Mouse (Mus musculus) CH12.LX (cell line): ENCODE results near the gene 1700020N01Rik. TPM values are rescaled to one million over a fixed set of nuclear protein-coding genes. Genes with fewer than 3 reads are reported as not detected.

Experiments
- DNase-seq: peaks from one replicate; pipeline ENCODE4 v3.0.0-alpha.2; 2013; ENCODE audit errors: extremely low read depth
- H3K27ac ChIP-seq: 2 replicates; pipeline ENCODE4 v1.5.1; 2012; ENCODE audit warnings: low read depth, mild to moderate bottlenecking, control low read depth, moderate library complexity; ENCODE audit not compliant: insufficient read depth
- H3K27me3 ChIP-seq: replicated peaks from 2 replicates; pipeline ENCODE3; 2012; ENCODE audit warnings: inconsistent platforms
- H3K36me3 ChIP-seq, 2 experiments: replicated peaks in 1 of 2; 2 replicates each; pipeline versions ENCODE3 to v1.6.1; 2012; ENCODE audit warnings: inconsistent platforms in 1 of 2, low read length in 1 of 2, mild to moderate bottlenecking in 1 of 2, mixed read lengths in 1 of 2, moderate library complexity in 1 of 2; ENCODE audit not compliant: control insufficient read depth in 1 of 2, insufficient read depth in 1 of 2
- H3K4me1 ChIP-seq, 2 experiments: 2 replicates each; pipeline ENCODE4 v1.6.1; 2012; ENCODE audit warnings: inconsistent platforms in 1 of 2, moderate library complexity in 1 of 2; ENCODE audit not compliant: insufficient read depth in 2 of 2, control insufficient read depth in 1 of 2
- H3K4me2 ChIP-seq: 2 replicates; pipeline ENCODE4 v1.6.1; 2012; ENCODE audit warnings: low read depth, mild to moderate bottlenecking, control low read depth; ENCODE audit not compliant: poor library complexity, insufficient read depth, severe bottlenecking
- H3K4me3 ChIP-seq, 3 experiments: fragments of 150-350 bp in 1 of 3; sonication (generic) in 1 of 3; replicated peaks in 1 of 3; 2 replicates each; pipeline versions ENCODE3 to v1.5.1; 2011 to 2012; ENCODE audit warnings: low read depth in 2 of 3, low read length in 2 of 3, mild to moderate bottlenecking in 2 of 3, moderate library complexity in 2 of 3, control low read depth in 1 of 3, improper control_type of control experiment in 1 of 3, inconsistent platforms in 1 of 3, mixed read lengths in 1 of 3; ENCODE audit not compliant: poor library complexity in 1 of 3
- H3K79me2 ChIP-seq: replicated peaks from 2 replicates; pipeline ENCODE4 v1.6.1; 2012; ENCODE audit warnings: mild to moderate bottlenecking, moderate library complexity; ENCODE audit not compliant: control insufficient read depth, poor library complexity, insufficient read depth, severe bottlenecking; ENCODE audit errors: extremely low read depth
- H3K9ac ChIP-seq: 2 replicates; pipeline ENCODE4 v1.6.1; 2012; ENCODE audit warnings: low read depth, mild to moderate bottlenecking, control low read depth, moderate library complexity; ENCODE audit not compliant: insufficient read depth
- H3K9me3 ChIP-seq: replicated peaks from 2 replicates; pipeline ENCODE3; 2012; ENCODE audit warnings: low read length, inconsistent platforms, mixed read lengths
- BHLHE40 ChIP-seq: IDR thresholded peaks from 2 replicates; pipeline ENCODE4 v1.6.1; 2011; ENCODE audit warnings: mild to moderate bottlenecking, low read depth, low read length, improper control_type of control experiment
- CHD1 ChIP-seq: IDR thresholded peaks from 2 replicates; pipeline ENCODE4 v1.6.1; 2012; ENCODE audit warnings: low read depth, low read length, improper control_type of control experiment, inconsistent platforms
- CHD2 ChIP-seq: IDR thresholded peaks from 2 replicates; pipeline ENCODE4 v1.6.1; 2011; ENCODE audit warnings: low read length, improper control_type of control experiment
- CTCF ChIP-seq, 2 experiments: IDR thresholded peaks in 1 of 2; conservative IDR thresholded peaks in 1 of 2; 2 replicates each; pipeline ENCODE4 v1.5.1; 2011 to 2012; ENCODE audit warnings: low read depth in 2 of 2, low read length in 2 of 2, improper control_type of control experiment in 1 of 2, inconsistent platforms in 1 of 2, mild to moderate bottlenecking in 1 of 2, moderate library complexity in 1 of 2
- E2F4 ChIP-seq: IDR thresholded peaks from 2 replicates; pipeline ENCODE4 v1.6.1; 2011; ENCODE audit warnings: low read depth, low read length, improper control_type of control experiment; ENCODE audit not compliant: insufficient replicate concordance
- ELF1 ChIP-seq: IDR thresholded peaks from 2 replicates; pipeline ENCODE4 v1.6.1; 2014; ENCODE audit warnings: low read depth, mild to moderate bottlenecking, inconsistent platforms, low read length, improper control_type of control experiment
- EP300 ChIP-seq: IDR thresholded peaks from 2 replicates; pipeline ENCODE4 v1.6.1; 2011; ENCODE audit warnings: low read length, improper control_type of control experiment
- ETS1 ChIP-seq: conservative IDR thresholded peaks from 2 replicates; pipeline ENCODE4 v1.6.1; 2012; ENCODE audit warnings: low read depth, mild to moderate bottlenecking, inconsistent platforms, low read length, improper control_type of control experiment, moderate library complexity
- GABPA ChIP-seq: IDR thresholded peaks from 2 replicates; pipeline ENCODE4 v1.6.1; 2012; ENCODE audit warnings: low read depth, low read length, improper control_type of control experiment, inconsistent platforms; ENCODE audit not compliant: insufficient replicate concordance
- HCFC1 ChIP-seq: IDR thresholded peaks from 2 replicates; pipeline ENCODE4 v1.6.1; 2012; ENCODE audit warnings: low read depth, mild to moderate bottlenecking, inconsistent platforms, low read length, improper control_type of control experiment
- IRF4 ChIP-seq: IDR thresholded peaks from 2 replicates; pipeline ENCODE4 v1.6.1; 2014; ENCODE audit warnings: low read depth, mild to moderate bottlenecking, inconsistent platforms, low read length, improper control_type of control experiment
- JUN ChIP-seq: IDR thresholded peaks from 2 replicates; pipeline ENCODE4 v1.6.1; 2011; ENCODE audit warnings: low read depth, mild to moderate bottlenecking, low read length, improper control_type of control experiment, moderate library complexity; ENCODE audit not compliant: insufficient read depth
- JUND ChIP-seq: conservative IDR thresholded peaks from 2 replicates; pipeline ENCODE4 v1.6.1; 2011; ENCODE audit warnings: low read depth, low read length, improper control_type of control experiment
- KAT2A ChIP-seq: IDR thresholded peaks from 2 replicates; pipeline ENCODE4 v1.6.1; 2012; ENCODE audit warnings: low read length, improper control_type of control experiment, inconsistent platforms; ENCODE audit not compliant: insufficient replicate concordance
- MAFK ChIP-seq: IDR thresholded peaks from 2 replicates; pipeline ENCODE4 v1.6.1; 2011; ENCODE audit warnings: low read length, improper control_type of control experiment; ENCODE audit not compliant: insufficient replicate concordance
- MAX ChIP-seq: IDR thresholded peaks from 2 replicates; pipeline ENCODE4 v1.6.1; 2011; ENCODE audit warnings: low read length, improper control_type of control experiment
- MAZ ChIP-seq: IDR thresholded peaks from 2 replicates; pipeline ENCODE4 v1.6.1; 2012; ENCODE audit warnings: low read depth, mild to moderate bottlenecking, inconsistent platforms, low read length, improper control_type of control experiment, moderate library complexity
- MEF2A ChIP-seq: IDR thresholded peaks from 2 replicates; pipeline ENCODE4 v1.6.1; 2014; ENCODE audit warnings: low read depth, mild to moderate bottlenecking, inconsistent platforms, low read length, improper control_type of control experiment, borderline replicate concordance
- MXI1 ChIP-seq: IDR thresholded peaks from 2 replicates; pipeline ENCODE4 v1.6.1; 2011; ENCODE audit warnings: mild to moderate bottlenecking, low read depth, low read length, improper control_type of control experiment
- MYC ChIP-seq: IDR thresholded peaks from 2 replicates; pipeline ENCODE4 v1.6.1; 2011; ENCODE audit warnings: low read depth, mild to moderate bottlenecking, improper control_type of control experiment, low read length
- NELFE ChIP-seq: IDR thresholded peaks from 2 replicates; pipeline ENCODE4 v1.6.1; 2011; ENCODE audit warnings: low read depth, low read length, improper control_type of control experiment
- NRF1 ChIP-seq: IDR thresholded peaks from 2 replicates; pipeline ENCODE4 v1.6.1; 2014; ENCODE audit warnings: low read depth, mild to moderate bottlenecking, inconsistent platforms, low read length, improper control_type of control experiment, moderate library complexity
- PAX5 ChIP-seq: IDR thresholded peaks from 2 replicates; pipeline ENCODE4 v1.6.1; 2012; ENCODE audit warnings: low read length, inconsistent platforms, mixed read lengths
- POLR2A ChIP-seq: IDR thresholded peaks from 2 replicates; pipeline ENCODE4 v1.6.1; 2011; ENCODE audit warnings: low read depth, mild to moderate bottlenecking, improper control_type of control experiment, low read length
- POLR2AphosphoS2 ChIP-seq: IDR thresholded peaks from 2 replicates; pipeline ENCODE4 v1.6.1; 2011; ENCODE audit warnings: low read depth, low read length, improper control_type of control experiment
- RAD21 ChIP-seq: IDR thresholded peaks from 2 replicates; pipeline ENCODE4 v1.6.1; 2011; ENCODE audit warnings: low read depth, mild to moderate bottlenecking, low read length, improper control_type of control experiment, moderate library complexity
- RCOR1 ChIP-seq: conservative IDR thresholded peaks from 2 replicates; pipeline ENCODE4 v1.6.1; 2012; ENCODE audit warnings: low read depth, mild to moderate bottlenecking, inconsistent platforms, low read length, improper control_type of control experiment
- SIN3A ChIP-seq: IDR thresholded peaks from 2 replicates; pipeline ENCODE4 v1.6.1; 2012; ENCODE audit warnings: low read length, improper control_type of control experiment, inconsistent platforms
- SMC3 ChIP-seq: IDR thresholded peaks from 2 replicates; pipeline ENCODE4 v1.6.1; 2011; ENCODE audit warnings: low read depth, low read length, improper control_type of control experiment
- TBP ChIP-seq: conservative IDR thresholded peaks from 2 replicates; pipeline ENCODE4 v1.6.1; 2011; ENCODE audit warnings: low read depth, low read length, improper control_type of control experiment
- TCF12 ChIP-seq: IDR thresholded peaks from 2 replicates; pipeline ENCODE4 v1.6.1; 2014; ENCODE audit warnings: low read depth, mild to moderate bottlenecking, inconsistent platforms, low read length, improper control_type of control experiment
- UBTF ChIP-seq: IDR thresholded peaks from 2 replicates; pipeline ENCODE4 v1.6.1; 2012; ENCODE audit warnings: low read depth, mild to moderate bottlenecking, inconsistent platforms, low read length, improper control_type of control experiment, moderate library complexity
- USF1 ChIP-seq: IDR thresholded peaks from 2 replicates; pipeline ENCODE4 v1.6.1; 2014; ENCODE audit warnings: low read depth, mild to moderate bottlenecking, inconsistent platforms, low read length, improper control_type of control experiment
- USF2 ChIP-seq: conservative IDR thresholded peaks from 2 replicates; pipeline ENCODE4 v1.6.1; 2011; ENCODE audit warnings: low read depth, low read length, improper control_type of control experiment
- ZC3H11A ChIP-seq: IDR thresholded peaks from 2 replicates; pipeline ENCODE4 v1.6.1; 2012; ENCODE audit warnings: low read depth, mild to moderate bottlenecking, inconsistent platforms, low read length, improper control_type of control experiment
- ZKSCAN1 ChIP-seq: IDR thresholded peaks from 2 replicates; pipeline ENCODE4 v1.6.1; 2012; ENCODE audit warnings: low read depth, inconsistent platforms, low read length, improper control_type of control experiment, borderline replicate concordance
- ZMIZ1 ChIP-seq: IDR thresholded peaks from 2 replicates; pipeline ENCODE4 v1.6.1; 2012; ENCODE audit warnings: low read depth, mild to moderate bottlenecking, inconsistent platforms, low read length, improper control_type of control experiment
- ZNF384 ChIP-seq: IDR thresholded peaks from 2 replicates; pipeline ENCODE4 v1.6.1; 2012; ENCODE audit warnings: low read depth, low read length, improper control_type of control experiment, inconsistent platforms
- dilution Hi-C: fragments of 300-500 bp; cut with MboI; formaldehyde crosslinking; loops from 2 replicates; pipeline ENCODE4 v1.14.3; 2020; ENCODE audit warnings: low sequenced_read_pairs; ENCODE audit not compliant: extremely low pct_unique_long_range_greater_than_20kb, extremely low pct_ligation_motif_present
- in situ Hi-C: fragments of 300-500 bp; cut with MboI; formaldehyde crosslinking; loops from 3 replicates; pipeline ENCODE4 v1.14.3; 2019; ENCODE audit warnings: low sequenced_read_pairs, low pct_ligation_motif_present, low pct_unique_long_range_greater_than_20kb, mixed read lengths
- polyA plus RNA-seq: library from polyadenylated mRNA; unstranded; fragments of >175 nt; gene quantifications from 2 replicates; pipeline ENCODE4 v1.2.1, GENCODE M21; 2012; ENCODE audit warnings: low read depth; ENCODE audit not compliant: insufficient read length
- total RNA-seq, 2 experiments: library from RNA; depleted of rRNA; stranded (reverse); fragments of 300-350 nt in 1 of 2; fragments of >200 nt in 1 of 2; gene quantifications; 2 replicates each; pipeline ENCODE4 v1.2.3; 2012 to 2014

The 1700020N01Rik gene
- total and polyA plus RNA-seq, 3 experiments: not detected

GRCm38 (mm10) chr10:21618745-21619508, 26.0 kb downstream of the 1700020N01Rik start:
- DNase-seq: peak; percentile 69
- H3K4me2 ChIP-seq: peak overlapping the region; percentile 72; the same call in 1 of the 2 replicates
- dilution Hi-C loops: no loop called here

GRCm38 (mm10) chr10:21622065-21622464, 29.1 kb downstream of the 1700020N01Rik start:
- H3K4me2 ChIP-seq: no peak overlapping the region
- H3K9me3 ChIP-seq: no peaks in the 10 kb centered on the region

More at GRCm38 (mm10) chr10:21618745-21619508, 26.0 kb downstream of the 1700020N01Rik start:
- in situ Hi-C loops: loop anchor here (25.0 kb wide), 2 partner anchors 232 to 368 kb away; partner anchors contain the start of gene Aldh8a1
- Histone ChIP-seq H3K4me3 (peak overlapping the region; percentile 20 to 32 (median 26)), H3K36me3 (no peaks in the 10 kb centered on the region), H3K9ac (peak overlapping the region; percentile 32; the same call in 1 of the 2 replicates), H3K27ac (no peak overlapping the region), H3K27me3 (no peaks in the 10 kb centered on the region), H3K4me1 (peaks cover 0 to 18% of the 10 kb centered on the region in 2 experiments; a peak in 2 of 4 replicates), H3K79me2 (no peaks in the 10 kb centered on the region), H3K9me3 (no peaks in the 10 kb centered on the region)
- TF ChIP-seq SIN3A: no peak
- no peak for TF ChIP-seq RCOR1
- no peak for TF ChIP-seq USF2
- no peak for TF ChIP-seq RAD21
- TF ChIP-seq ZMIZ1: no peak
- TF ChIP-seq CTCF (conservative IDR thresholded peaks at IDR 0.05 in 1 of 2, IDR thresholded peaks at IDR 0.05 in 1 of 2; ENCODE audit: low read depth in 2 of 2, low read length in 2 of 2): no peak
- TF ChIP-seq ZC3H11A: no peak
- TF ChIP-seq KAT2A: no peak
- TF ChIP-seq IRF4: peak; percentile 57
- TF ChIP-seq CHD1: no peak
- 0 out of 2 replicates have a peak, but pooled peaks have one; percentile 14 for TF ChIP-seq TBP
- no peak for TF ChIP-seq MYC
- no peak for TF ChIP-seq TCF12
- TF ChIP-seq MAFK: no peak
- TF ChIP-seq SMC3: no peak
- no peak for TF ChIP-seq MAX
- TF ChIP-seq ZKSCAN1: no peak
- no peak for TF ChIP-seq MXI1
- TF ChIP-seq CHD2: no peak
- TF ChIP-seq JUND: peak; percentile 40; the same call in 1 of the 2 replicates
- no peak; the same call in 1 of the 2 replicates for TF ChIP-seq ETS1
- TF ChIP-seq MAZ: no peak
- peak; percentile 35; the same call in 1 of the 2 replicates for TF ChIP-seq EP300
- TF ChIP-seq ZNF384: no peak
- no peak for TF ChIP-seq POLR2AphosphoS2
- TF ChIP-seq ELF1: no peak
- TF ChIP-seq NRF1: peak; percentile 77
- TF ChIP-seq UBTF: no peak
- no peak for TF ChIP-seq E2F4
- TF ChIP-seq JUN: no peak
- no peak for TF ChIP-seq PAX5
- no peak for TF ChIP-seq POLR2A
- TF ChIP-seq BHLHE40: no peak
- TF ChIP-seq USF1: no peak
- TF ChIP-seq NELFE: no peak
- peak; percentile 31; the same call in 1 of the 2 replicates for TF ChIP-seq MEF2A
- peak; percentile 24; the same call in 1 of the 2 replicates for TF ChIP-seq HCFC1
- no peak for TF ChIP-seq GABPA

More at GRCm38 (mm10) chr10:21622065-21622464, 29.1 kb downstream of the 1700020N01Rik start:
- TF ChIP-seq ZMIZ1 (no peak), BHLHE40 (peak; percentile 78), ETS1 (no peak), E2F4 (no peak)
- Histone ChIP-seq H3K79me2 (no peaks in the 10 kb centered on the region), H3K4me1 (peaks cover 0 to 18% of the 10 kb centered on the region in 2 experiments; a peak in 2 of 4 replicates), H3K27me3 (no peaks in the 10 kb centered on the region), H3K4me3 (no peak overlapping the region), H3K9ac (no peak overlapping the region), H3K36me3 (no peaks in the 10 kb centered on the region), H3K27ac (no peak overlapping the region)
- dilution Hi-C loops: no loop called here
- DNase-seq: no peak
- in situ Hi-C loops: loop anchor here (25.0 kb wide), 2 partner anchors 235 to 365 kb away; partner anchors contain the start of gene Aldh8a1
